Mouse (Mus musculus) myocyte (in vitro differentiated cells): ENCODE results near the gene Cadm4. TPM values are rescaled to one million over a fixed set of nuclear protein-coding genes. Genes with fewer than 3 reads are reported as not detected.

ENCODE experiments used
- H3K27me3 ChIP-seq: one replicate; pipeline ENCODE4 v1.6.1; 2011; ENCODE audit not compliant: control insufficient read depth, insufficient read depth, insufficient read length
- H3K36me3 ChIP-seq: one replicate; pipeline ENCODE4 v1.6.1; 2011; ENCODE audit not compliant: control insufficient read depth, insufficient read depth
- H3K4me2 ChIP-seq: one replicate; pipeline ENCODE4 v1.6.1; 2011; ENCODE audit warnings: low read depth, control low read depth
- H3K4me3 ChIP-seq: one replicate; pipeline ENCODE4 v1.5.1; 2011; ENCODE audit warnings: mild to moderate bottlenecking, control low read depth, moderate library complexity
- H3K79me2 ChIP-seq: one replicate; pipeline ENCODE4 v1.6.1; 2011; ENCODE audit not compliant: control insufficient read depth, insufficient read depth
- H3ac ChIP-seq: one replicate; pipeline ENCODE4 v1.6.1; 2011; ENCODE audit not compliant: control insufficient read depth, insufficient read length
- CEBPB ChIP-seq: IDR thresholded peaks from 2 replicates; pipeline ENCODE4 v1.6.1; 2011; ENCODE audit warnings: mild to moderate bottlenecking, moderate library complexity; ENCODE audit not compliant: poor library complexity, insufficient read depth, severe bottlenecking
- E2F4 ChIP-seq: IDR thresholded peaks from one replicate; pipeline ENCODE4 v1.6.1; 2011; ENCODE audit warnings: mild to moderate bottlenecking, control low read depth, moderate library complexity; ENCODE audit not compliant: insufficient read depth
- MAX ChIP-seq: IDR thresholded peaks from one replicate; pipeline ENCODE4 v1.6.1; 2011; ENCODE audit warnings: low read depth, mild to moderate bottlenecking, control low read depth
- MYOD1 ChIP-seq, 3 experiments: IDR thresholded peaks; one replicate each; pipeline ENCODE4 v1.6.1; 2011; ENCODE audit warnings: control low read depth in 2 of 3, low read depth in 2 of 3, mild to moderate bottlenecking in 2 of 3, moderate library complexity in 1 of 3; ENCODE audit not compliant: insufficient read length in 2 of 3, control insufficient read depth in 1 of 3
- MYOG ChIP-seq, 3 experiments: IDR thresholded peaks; one replicate each; pipeline ENCODE4 v1.6.1; 2011; ENCODE audit warnings: control low read depth in 2 of 3, low read depth in 2 of 3, mild to moderate bottlenecking in 2 of 3; ENCODE audit not compliant: insufficient read length in 2 of 3, control insufficient read depth in 1 of 3, insufficient read depth in 1 of 3
- POLR2A ChIP-seq: IDR thresholded peaks from one replicate; pipeline ENCODE4 v1.6.1; 2011; ENCODE audit warnings: low read depth, mild to moderate bottlenecking, control low read depth, moderate library complexity; ENCODE audit not compliant: insufficient read length
- POLR2AphosphoS2 ChIP-seq: IDR thresholded peaks from one replicate; pipeline ENCODE4 v1.6.1; 2011; ENCODE audit warnings: low read depth, control low read depth; ENCODE audit not compliant: insufficient read length
- REST ChIP-seq: IDR thresholded peaks from one replicate; pipeline ENCODE4 v1.6.1; 2011; ENCODE audit warnings: mild to moderate bottlenecking, control low read depth, moderate library complexity; ENCODE audit not compliant: insufficient read depth, insufficient read length
- SRF ChIP-seq: IDR thresholded peaks from one replicate; pipeline ENCODE4 v1.6.1; 2011; ENCODE audit warnings: low read depth; ENCODE audit not compliant: control insufficient read depth, insufficient read length
- TCF12 ChIP-seq: IDR thresholded peaks from one replicate; pipeline ENCODE4 v1.6.1; 2011; ENCODE audit warnings: mild to moderate bottlenecking, control low read depth; ENCODE audit not compliant: poor library complexity, insufficient read depth, severe bottlenecking
- TCF3 ChIP-seq: IDR thresholded peaks from one replicate; pipeline ENCODE4 v1.6.1; 2011; ENCODE audit warnings: low read depth, control low read depth; ENCODE audit not compliant: insufficient read length
- USF1 ChIP-seq: IDR thresholded peaks from one replicate; pipeline ENCODE4 v1.6.1; 2011; ENCODE audit warnings: low read depth, mild to moderate bottlenecking, control low read depth, moderate library complexity
- polyA plus RNA-seq: library from polyadenylated mRNA; unstranded; fragments of >200 nt; fragmentation: generic; extraction: Trizol; gene quantifications from one replicate; pipeline ENCODE4 v1.2.1, GENCODE M21; 2012; ENCODE audit warnings: missing spikeins

The Cadm4 gene
- polyA plus RNA-seq, 1 experiment, result 54.4 TPM

DNA sequence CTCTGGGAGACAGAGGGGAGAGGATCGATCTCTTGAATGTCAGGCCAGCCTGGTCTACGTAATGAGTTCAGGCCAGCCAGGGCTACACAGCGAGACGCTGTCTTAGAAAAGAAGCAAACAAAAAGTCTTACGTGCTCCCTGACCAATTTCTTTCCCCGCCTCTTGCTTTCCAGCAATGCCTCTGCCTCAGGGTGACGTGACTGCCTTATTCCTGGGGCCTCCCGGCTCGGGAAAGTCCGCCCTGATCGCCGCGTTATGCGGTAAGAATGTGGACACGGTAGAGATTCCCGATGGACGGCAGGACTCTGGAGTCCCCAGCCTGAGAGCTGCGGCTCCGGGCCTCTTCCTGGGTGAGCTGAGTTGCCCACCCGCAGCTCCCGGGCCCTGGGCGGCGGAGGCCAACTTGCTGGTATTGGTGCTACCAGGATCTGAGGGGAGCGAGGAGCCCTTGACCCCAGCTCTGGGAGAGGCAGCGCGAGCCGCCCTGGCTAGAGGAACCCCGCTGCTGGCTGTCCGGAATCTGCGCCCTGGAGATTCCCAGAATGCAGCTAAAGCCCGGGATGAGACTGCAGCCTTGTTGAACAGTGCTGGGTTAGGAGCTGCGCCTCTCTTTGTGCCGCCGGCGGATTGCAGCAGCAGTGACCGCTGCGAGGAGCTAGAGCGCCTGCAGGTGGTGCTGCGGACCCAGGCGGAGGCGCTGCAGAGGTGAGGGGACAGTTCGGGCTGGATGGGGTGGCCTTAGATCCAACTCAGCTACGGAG lies 49.6 kb downstream of the Cadm4 start:
- TF ChIP-seq CEBPB (no peak), MYOG (IDR thresholded peaks at IDR 0.05; ENCODE audit: control insufficient read depth in 1 of 3, insufficient read depth in 1 of 3, insufficient read length in 2 of 3, low read depth in 2 of 3) (peak in 1 of 3 experiments; percentile 56), USF1 (no peak), MAX (no peak), MYOD1 (IDR thresholded peaks at IDR 0.05; ENCODE audit: control insufficient read depth in 1 of 3, insufficient read length in 2 of 3, low read depth in 2 of 3) (peak in 1 of 3 experiments; percentile 19), TCF3 (no peak), POLR2A (peak; percentile 43), SRF (no peak)
- Histone ChIP-seq H3K4me3 (peak overlapping the region; percentile 96), H3K36me3 (no peaks in the 10 kb centered on the region), H3K4me2 (peak overlapping the region; percentile 84), H3K27me3 (no peaks in the 10 kb centered on the region), H3ac (peak overlapping the region; percentile 41), H3K79me2 (no peaks in the 10 kb centered on the region)

GRCm38 (mm10) chr7:24533031-24533571 lies 51.3 kb downstream of the Cadm4 start:
- H3K4me3 ChIP-seq, result no peak overlapping the region
- TF ChIP-seq POLR2AphosphoS2 (no peak), CEBPB (no peak), E2F4 (no peak), SRF (no peak), POLR2A (no peak), USF1 (no peak), TCF12 (no peak), REST (no peak), TCF3 (no peak), MAX (no peak), MYOG (IDR thresholded peaks at IDR 0.05; ENCODE audit: control insufficient read depth in 1 of 3, insufficient read depth in 1 of 3, insufficient read length in 2 of 3, low read depth in 2 of 3) (no peak), MYOD1 (IDR thresholded peaks at IDR 0.05; ENCODE audit: control insufficient read depth in 1 of 3, insufficient read length in 2 of 3, low read depth in 2 of 3) (no peak)

DNA sequence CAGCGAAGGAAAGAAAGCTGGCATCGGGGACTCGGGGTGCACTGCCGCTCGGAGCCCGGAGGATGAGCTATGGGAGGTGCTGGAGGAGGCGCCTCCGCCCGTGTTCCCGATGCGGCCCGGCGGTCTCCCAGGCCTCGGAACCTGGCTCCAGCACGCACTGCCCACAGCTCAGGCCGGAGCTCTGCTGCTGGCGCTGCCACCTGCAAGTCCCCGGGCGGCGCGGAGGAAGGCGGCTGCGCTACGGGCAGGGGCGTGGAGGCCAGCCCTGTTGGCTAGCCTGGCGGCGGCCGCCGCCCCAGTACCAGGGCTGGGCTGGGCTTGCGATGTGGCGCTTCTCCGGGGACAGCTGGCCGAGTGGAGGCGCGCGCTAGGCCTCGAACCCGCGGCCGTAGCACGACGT lies 52.0 kb downstream of the Cadm4 start:
- no peaks in the 10 kb centered on the region for H3K36me3 ChIP-seq
- H3K4me3 ChIP-seq, result no peak overlapping the region
- no peaks in the 10 kb centered on the region for H3K27me3 ChIP-seq
- H3K4me2 ChIP-seq, result no peak overlapping the region
- H3K79me2 ChIP-seq, result no peaks in the 10 kb centered on the region
- H3ac ChIP-seq, result no peak overlapping the region
- TF ChIP-seq CEBPB (no peak), TCF3 (no peak), REST (no peak), MYOG (IDR thresholded peaks at IDR 0.05; ENCODE audit: control insufficient read depth in 1 of 3, insufficient read depth in 1 of 3, insufficient read length in 2 of 3, low read depth in 2 of 3) (no peak), TCF12 (no peak), MAX (no peak), MYOD1 (IDR thresholded peaks at IDR 0.05; ENCODE audit: control insufficient read depth in 1 of 3, insufficient read length in 2 of 3, low read depth in 2 of 3) (no peak), USF1 (no peak), SRF (no peak), POLR2A (no peak), POLR2AphosphoS2 (no peak), E2F4 (no peak)

More at GRCm38 (mm10) chr7:24533031-24533571, 51.3 kb downstream of the Cadm4 start:
- no peak overlapping the region for H3ac ChIP-seq
- no peaks in the 10 kb centered on the region for H3K36me3 ChIP-seq
- no peaks in the 10 kb centered on the region for H3K79me2 ChIP-seq
- no peak overlapping the region for H3K4me2 ChIP-seq
- no peaks in the 10 kb centered on the region for H3K27me3 ChIP-seq

GRCm38 (mm10) chr7:24534301-24534700 lies 52.5 kb downstream of the Cadm4 start:
- TF ChIP-seq SRF, result no peak
- TF ChIP-seq POLR2A, result no peak
- TF ChIP-seq MAX, result no peak
- TF ChIP-seq MYOD1 (IDR thresholded peaks at IDR 0.05; ENCODE audit: control insufficient read depth in 1 of 3, insufficient read length in 2 of 3, low read depth in 2 of 3), result no peak
- no peak for TF ChIP-seq REST
- no peak for TF ChIP-seq TCF12
- TF ChIP-seq POLR2AphosphoS2, result no peak
- no peak for TF ChIP-seq TCF3
- no peak for TF ChIP-seq USF1
- no peak for TF ChIP-seq E2F4
- no peak for TF ChIP-seq CEBPB
- TF ChIP-seq MYOG (IDR thresholded peaks at IDR 0.05; ENCODE audit: control insufficient read depth in 1 of 3, insufficient read depth in 1 of 3, insufficient read length in 2 of 3, low read depth in 2 of 3), result no peak
- no peak overlapping the region for H3ac ChIP-seq
- H3K4me2 ChIP-seq, result no peak overlapping the region
- no peaks in the 10 kb centered on the region for H3K79me2 ChIP-seq
- no peaks in the 10 kb centered on the region for H3K36me3 ChIP-seq
- H3K4me3 ChIP-seq, result no peak overlapping the region
- H3K27me3 ChIP-seq, result no peaks in the 10 kb centered on the region
